Mouse (Mus musculus) ES-E14 (cell line): ENCODE measurements around the gene Fbxw8. TPM values are rescaled to one million over a fixed set of nuclear protein-coding genes. Genes with fewer than 3 reads are reported as not detected.

Experiments used
- DNase-seq: peaks from one replicate; pipeline ENCODE4 v3.0.0-alpha.2; 2013; ENCODE audit warnings: low read depth, low spot score
- H3K27ac ChIP-seq: 2 replicates; pipeline ENCODE4 v1.5.1; 2012; ENCODE audit warnings: low read depth, mild to moderate bottlenecking, low read length, moderate library complexity, mixed read lengths; ENCODE audit not compliant: poor library complexity, insufficient read depth, severe bottlenecking
- H3K36me3 ChIP-seq: 2 replicates; pipeline ENCODE4 v1.6.1; 2012; ENCODE audit warnings: mild to moderate bottlenecking, low read length, moderate library complexity, mixed read lengths; ENCODE audit not compliant: control insufficient read depth, poor library complexity, insufficient read depth, severe bottlenecking
- H3K4me1 ChIP-seq, 2 experiments: fragments of 150-350 bp in 1 of 2; sonication (generic) in 1 of 2; 2 replicates each; pipeline ENCODE4 v1.6.1; 2012; ENCODE audit warnings: low read length in 2 of 2, mild to moderate bottlenecking in 1 of 2, mixed read lengths in 1 of 2; ENCODE audit not compliant: control insufficient read depth in 2 of 2, insufficient read depth in 2 of 2, poor library complexity in 1 of 2
- H3K4me3 ChIP-seq, 2 experiments: fragments of 150-350 bp in 1 of 2; sonication (generic) in 1 of 2; 2 replicates each; pipeline ENCODE4 v1.5.1; 2012; ENCODE audit warnings: low read length in 2 of 2, low read depth in 1 of 2, mild to moderate bottlenecking in 1 of 2, mixed read lengths in 1 of 2; ENCODE audit not compliant: insufficient read depth in 1 of 2, poor library complexity in 1 of 2, severe bottlenecking in 1 of 2
- H3K9ac ChIP-seq: 2 replicates; pipeline ENCODE4 v1.6.1; 2012; ENCODE audit warnings: low read depth, mild to moderate bottlenecking, low read length, mixed read lengths; ENCODE audit not compliant: poor library complexity, insufficient read depth, severe bottlenecking
- H3K9me3 ChIP-seq: fragments of 150-350 bp; sonication (generic); 2 replicates; pipeline ENCODE4 v1.6.1; 2012; ENCODE audit warnings: low read depth, mild to moderate bottlenecking, low read length; ENCODE audit not compliant: control insufficient read depth, insufficient read depth
- CHD2 ChIP-seq: IDR thresholded peaks from 2 replicates; pipeline ENCODE4 v1.6.1; 2014; ENCODE audit warnings: mild to moderate bottlenecking, low read depth, low read length, inconsistent platforms
- HCFC1 ChIP-seq: IDR thresholded peaks from 2 replicates; pipeline ENCODE4 v1.6.1; 2012; ENCODE audit warnings: low read length, inconsistent platforms, borderline replicate concordance; ENCODE audit not compliant: insufficient read depth
- MAFK ChIP-seq: IDR thresholded peaks from 2 replicates; pipeline ENCODE4 v1.6.1; 2014; ENCODE audit warnings: mild to moderate bottlenecking, low read depth, low read length, inconsistent platforms; ENCODE audit not compliant: insufficient read depth
- ZC3H11A ChIP-seq: IDR thresholded peaks from 2 replicates; pipeline ENCODE4 v1.6.1; 2012; ENCODE audit warnings: low read depth, mild to moderate bottlenecking, inconsistent platforms, low read length, borderline replicate concordance
- ZNF384 ChIP-seq: IDR thresholded peaks from 2 replicates; pipeline ENCODE4 v1.6.1; 2012; ENCODE audit warnings: low read depth, low read length, inconsistent platforms
- in situ Hi-C, 2 experiments: fragments of 600-800 bp; cut with MboI; formaldehyde crosslinking; loops; one replicate each; pipeline ENCODE4 v1.15.1; 2025; ENCODE audit warnings: low sequenced_read_pairs in 2 of 2, inconsistent platforms in 1 of 2; ENCODE audit not compliant: unreplicated experiment in 2 of 2
- total RNA-seq: library from RNA; depleted of rRNA; stranded (reverse); fragments of 300-350 nt; gene quantifications from 2 replicates; pipeline ENCODE4 v1.2.3, GENCODE M21; 2012

The Fbxw8 gene
- total RNA-seq, 1 experiment = 46.2 TPM

- TF ChIP-seq MAFK (no peak), ZNF384 (no peak), ZC3H11A (no peak), HCFC1 (no peak)
- no peak overlapping the region for H3K4me3 ChIP-seq
- no peak overlapping the region for H3K9ac ChIP-seq
- DNase-seq = no peak
- H3K27ac ChIP-seq = no peak overlapping the region
- H3K9me3 ChIP-seq = no peaks in the 10 kb centered on the region
- peaks cover 0 to 14% of the 10 kb centered on the region in 2 experiments; a peak in 1 of 4 replicates for H3K4me1 ChIP-seq
- in situ Hi-C loops = no loop called here
- no peaks in the 10 kb centered on the region for H3K36me3 ChIP-seq
Measured at GRCm38 (mm10) chr5:118192221-118192620, 37.0 kb upstream of the Fbxw8 start.

- no peaks in the 10 kb centered on the region for H3K9me3 ChIP-seq
- H3K4me3 ChIP-seq = no peak overlapping the region
- TF ChIP-seq HCFC1 (no peak), ZC3H11A (no peak), ZNF384 (no peak), MAFK (no peak), CHD2 (no peak)
- in situ Hi-C loops = no loop called here
- H3K9ac ChIP-seq = no peak overlapping the region
- peaks cover 0 to 14% of the 10 kb centered on the region in 2 experiments; a peak in 1 of 4 replicates for H3K4me1 ChIP-seq
- no peak for DNase-seq
- H3K36me3 ChIP-seq = no peaks in the 10 kb centered on the region
- H3K27ac ChIP-seq = no peak overlapping the region
Measured at GRCm38 (mm10) chr5:118190491-118190890, 35.2 kb upstream of the Fbxw8 start.

GRCm38 (mm10) chr5:118188356-118188755 is 33.1 kb upstream of the Fbxw8 start:
- peaks cover 0 to 12% of the 10 kb centered on the region in 2 experiments; a peak in 1 of 4 replicates for H3K4me1 ChIP-seq
- DNase-seq = no peak
- H3K9ac ChIP-seq = no peak overlapping the region
- TF ChIP-seq ZNF384 (no peak), HCFC1 (no peak), CHD2 (no peak), MAFK (no peak), ZC3H11A (no peak)
- in situ Hi-C loops = no loop called here
- H3K9me3 ChIP-seq = no peaks in the 10 kb centered on the region
- H3K27ac ChIP-seq = no peak overlapping the region
- no peaks in the 10 kb centered on the region for H3K36me3 ChIP-seq
- no peak overlapping the region for H3K4me3 ChIP-seq

- Histone ChIP-seq H3K9me3 (no peaks in the 10 kb centered on the region), H3K4me1 (peaks cover 0 to 8% of the 10 kb centered on the region in 2 experiments; a peak in 1 of 4 replicates), H3K4me3 (no peak overlapping the region), H3K27ac (no peak overlapping the region), H3K36me3 (no peaks in the 10 kb centered on the region), H3K9ac (no peak overlapping the region)
- TF ChIP-seq MAFK = no peak
- TF ChIP-seq ZC3H11A = no peak
- TF ChIP-seq ZNF384 = no peak
- TF ChIP-seq HCFC1 = no peak
- no peak for TF ChIP-seq CHD2
- in situ Hi-C loops = no loop called here
- DNase-seq = no peak
Measured at GRCm38 (mm10) chr5:118186903-118187633, 31.8 kb upstream of the Fbxw8 start.

- H3K27ac ChIP-seq = no peak overlapping the region
- H3K4me1 ChIP-seq = peaks cover 0 to 3% of the 10 kb centered on the region in 2 experiments; a peak in 1 of 4 replicates
- in situ Hi-C loops = no loop called here
- no peak overlapping the region for H3K4me3 ChIP-seq
- DNase-seq = no peak
- no peak overlapping the region for H3K9ac ChIP-seq
- H3K9me3 ChIP-seq = no peaks in the 10 kb centered on the region
- TF ChIP-seq MAFK = no peak
- no peak for TF ChIP-seq ZNF384
- no peak for TF ChIP-seq HCFC1
- TF ChIP-seq CHD2 = no peak
- TF ChIP-seq ZC3H11A = no peak
- H3K36me3 ChIP-seq = no peaks in the 10 kb centered on the region
Measured at GRCm38 (mm10) chr5:118177640-118178039, 22.4 kb upstream of the Fbxw8 start.
